Mouse (Mus musculus) limb, embryonic 14.5 days (tissue): ENCODE data around the gene Fbxl17. TPM values are rescaled to one million over a fixed set of nuclear protein-coding genes. Genes with fewer than 3 reads are reported as not detected.

Experiments used
- ATAC-seq: fragments of 200-750 bp; cut with Nextera tagmentation; 2 replicates; pipeline ENCODE4 v1.8.0; 2017; ENCODE audit warnings: low read depth, moderate number of reproducible peaks, moderate TSS enrichment; ENCODE audit not compliant: low FRiP score
- DNase-seq: peaks from one replicate; pipeline ENCODE4 v3.0.0-alpha.2; 2015; ENCODE audit warnings: low spot score
- H3K27ac ChIP-seq: fragments of 300-500 bp; sonication (generic); replicated peaks from 2 replicates; pipeline ENCODE4 v1.5.1; 2014; ENCODE audit warnings: low read depth, mild to moderate bottlenecking, low read length, moderate library complexity, mixed read lengths
- H3K27me3 ChIP-seq: fragments of 300-500 bp; sonication (generic); 2 replicates; pipeline ENCODE4 v1.6.1; 2014; ENCODE audit warnings: low read length, mixed read lengths; ENCODE audit not compliant: control insufficient read depth, insufficient read depth
- H3K36me3 ChIP-seq: fragments of 300-500 bp; sonication (generic); 2 replicates; pipeline ENCODE4 v1.6.1; 2014; ENCODE audit warnings: mild to moderate bottlenecking, low read length, moderate library complexity, mixed read lengths; ENCODE audit not compliant: control insufficient read depth, insufficient read depth
- H3K4me1 ChIP-seq: fragments of 300-500 bp; sonication (generic); 2 replicates; pipeline ENCODE4 v1.6.1; 2014; ENCODE audit warnings: antibody characterized with exemption, low read length, mixed read lengths; ENCODE audit not compliant: control insufficient read depth, insufficient read depth
- H3K4me2 ChIP-seq: fragments of 300-500 bp; sonication (generic); replicated peaks from 2 replicates; pipeline ENCODE4 v1.6.1; 2014; ENCODE audit warnings: low read depth, mild to moderate bottlenecking, low read length, moderate library complexity; ENCODE audit not compliant: severe bottlenecking
- H3K4me3 ChIP-seq: fragments of 300-500 bp; sonication (generic); replicated peaks from 2 replicates; pipeline ENCODE4 v1.5.1; 2014; ENCODE audit warnings: low read length
- H3K9ac ChIP-seq: fragments of 300-500 bp; sonication (generic); 2 replicates; pipeline ENCODE4 v1.6.1; 2014; ENCODE audit warnings: mild to moderate bottlenecking, low read depth, low read length, moderate library complexity; ENCODE audit not compliant: severe bottlenecking
- H3K9me3 ChIP-seq: fragments of 300-500 bp; sonication (generic); 2 replicates; pipeline ENCODE4 v1.6.1; 2016; ENCODE audit warnings: low read length; ENCODE audit not compliant: control insufficient read depth
- POLR2A ChIP-seq: fragments of 200-500 bp; IDR thresholded peaks from 2 replicates; pipeline ENCODE4 v1.8.0; 2012; ENCODE audit warnings: inconsistent platforms, mild to moderate bottlenecking, moderate library complexity, borderline replicate concordance; ENCODE audit not compliant: insufficient read depth, insufficient read length; ENCODE audit errors: extremely low read depth
- WGBS: fragments of 180-500 bp; shearing (Covaris S2); extraction: QIAGEN DNeasy Blood & Tissue Kit; methylation state at CpG from one replicate; pipeline ENCODE4 v1.1.7; 2014; 5-methylcytosine and 5-hydroxymethylcytosine counted together
- polyA plus RNA-seq, 2 experiments: library from polyadenylated mRNA; depleted of rRNA in 1 of 2; stranded (reverse) in 1 of 2; unstranded in 1 of 2; fragments of >200 nt; fragmentation: Nextera tagmentation in 1 of 2; extraction: Ambion mirVana in 1 of 2; gene quantifications; 2 replicates each; pipeline versions ENCODE4 v1.2.1 to v1.2.3; 2012 to 2014

Gene Fbxl17
- polyA plus RNA-seq, 2 experiments = 12.6 to 12.9 TPM

- H3K36me3 ChIP-seq = peaks cover 3% of the 10 kb centered on the region; the same call in 1 of the 2 replicates
- H3K9me3 ChIP-seq = no peaks in the 10 kb centered on the region
- no peaks in the 10 kb centered on the region for H3K27me3 ChIP-seq
- peaks cover 40% of the 10 kb centered on the region for H3K4me1 ChIP-seq
- H3K27ac ChIP-seq = 0 out of 2 replicates have a peak overlapping the region, but pooled peaks have one; percentile 98
- H3K9ac ChIP-seq = peak overlapping the region; percentile 98
- peak overlapping the region; percentile 75 for H3K4me2 ChIP-seq
- ATAC-seq = no peak
- 3% methylated on average over 6 of the region's 6 CpGs for WGBS
- no peak for TF ChIP-seq POLR2A
- DNase-seq = no peak
- H3K4me3 ChIP-seq = peak overlapping the region; percentile 91
Observed at GRCm38 (mm10) chr17:63498182-63498716, 1.6 kb downstream of the Fbxl17 start.

- H3K27me3 ChIP-seq = no peaks in the 10 kb centered on the region
- peaks cover 49% of the 10 kb centered on the region for H3K4me1 ChIP-seq
- H3K36me3 ChIP-seq = peaks cover 3% of the 10 kb centered on the region; the same call in 1 of the 2 replicates
- no peaks in the 10 kb centered on the region for H3K9me3 ChIP-seq
- H3K9ac ChIP-seq = no peak overlapping the region
- peak overlapping the region; percentile 75 for H3K4me2 ChIP-seq
- TF ChIP-seq POLR2A = no peak
- no peak overlapping the region for H3K27ac ChIP-seq
- ATAC-seq (no peak), DNase-seq (no peak)
- WGBS = 81% methylated on average over 6 of the region's 6 CpGs
- peak overlapping the region; percentile 91; the same call in 1 of the 2 replicates for H3K4me3 ChIP-seq
Observed at GRCm38 (mm10) chr17:63497206-63497731, 2.5 kb downstream of the Fbxl17 start.

- H3K9me3 ChIP-seq = no peaks in the 10 kb centered on the region
- 0 out of 2 replicates have a peak overlapping the region, but pooled peaks have one; percentile 5 for H3K4me2 ChIP-seq
- H3K27ac ChIP-seq = no peak overlapping the region
- no peak overlapping the region for H3K9ac ChIP-seq
- no peak for TF ChIP-seq POLR2A
- no peaks in the 10 kb centered on the region for H3K27me3 ChIP-seq
- H3K36me3 ChIP-seq = peaks cover under 1% of the 10 kb centered on the region; the same call in 1 of the 2 replicates
- ATAC-seq (no peak), DNase-seq (no peak)
- no peak overlapping the region for H3K4me3 ChIP-seq
- WGBS = 51% methylated on average over 5 of the region's 5 CpGs
- H3K4me1 ChIP-seq = peaks cover 49% of the 10 kb centered on the region
Observed at GRCm38 (mm10) chr17:63496153-63496552, 3.7 kb downstream of the Fbxl17 start.

- H3K4me3 ChIP-seq = no peak overlapping the region
- H3K9me3 ChIP-seq = no peaks in the 10 kb centered on the region
- H3K4me1 ChIP-seq = peaks cover 46% of the 10 kb centered on the region
- peaks cover 5% of the 10 kb centered on the region; the same call in 1 of the 2 replicates for H3K36me3 ChIP-seq
- H3K27ac ChIP-seq = 0 out of 2 replicates have a peak overlapping the region, but pooled peaks have one; percentile 11
- WGBS = 41% methylated on average over 7 of the region's 7 CpGs
- no peaks in the 10 kb centered on the region for H3K27me3 ChIP-seq
- ATAC-seq (peak; percentile 49; the same call in 1 of the 2 replicates), DNase-seq (peak; percentile 52)
- H3K4me2 ChIP-seq = peak overlapping the region; percentile 10; the same call in 1 of the 2 replicates
- no peak overlapping the region for H3K9ac ChIP-seq
- TF ChIP-seq POLR2A = no peak
Observed at GRCm38 (mm10) chr17:63493876-63494580, 5.8 kb downstream of the Fbxl17 start.

- DNase-seq (peak; percentile 70), ATAC-seq (peak; percentile 68)
- no peaks in the 10 kb centered on the region for H3K27me3 ChIP-seq
- no peaks in the 10 kb centered on the region for H3K9me3 ChIP-seq
- peak overlapping the region; percentile 79 for H3K27ac ChIP-seq
- H3K9ac ChIP-seq = no peak overlapping the region
- no peak for TF ChIP-seq POLR2A
- H3K4me1 ChIP-seq = peaks cover 42% of the 10 kb centered on the region
- H3K4me3 ChIP-seq = no peak overlapping the region
- H3K4me2 ChIP-seq = peak overlapping the region; percentile 36
- peaks cover 8% of the 10 kb centered on the region; the same call in 1 of the 2 replicates for H3K36me3 ChIP-seq
- WGBS = 19% methylated on average over 5 of the region's 5 CpGs
Observed at GRCm38 (mm10) chr17:63493274-63493673, 6.5 kb downstream of the Fbxl17 start.
